9 mouse cellular contexts compared by ENCODE assay signal in the genomic region with DNA sequence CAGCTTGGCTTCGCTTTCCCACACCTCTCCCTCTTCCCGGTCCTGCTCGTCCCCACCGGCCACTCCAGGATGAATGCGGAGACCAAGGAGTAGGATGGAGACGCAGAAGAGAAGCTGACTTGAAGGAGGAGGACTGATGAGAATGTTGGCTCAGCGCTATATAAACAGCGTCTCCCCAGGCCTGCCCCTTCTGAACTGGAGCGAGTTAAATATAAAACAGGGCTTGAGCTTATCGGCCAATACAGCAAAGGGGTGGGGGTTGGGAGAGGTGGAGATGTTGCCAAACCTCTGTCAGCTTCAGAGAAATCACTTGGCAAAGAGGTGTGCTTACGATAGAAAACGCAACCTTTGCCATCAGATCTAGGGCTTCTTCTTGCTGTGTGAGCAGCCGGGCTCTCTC. TPM values are rescaled to one million over a fixed set of nuclear protein-coding genes. Genes with fewer than 3 reads are reported as not detected.
DNase-seq lines count a peak whose midpoint lies in the region; ATAC-seq and TF ChIP-seq lines count a peak whose summit lies in the region.
"Had no signal": no experiment of that assay in that cellular context is flagged by ENCODE, and none has a peak within 500 bp of the region (broad histone marks: within the 10 kb centered on the region; RNA-seq: fewer than 3 reads in every experiment).

A gene (minus strand): TSS at position 135 of the 400 bp plus-strand sequence.

- DNase-seq in left cerebral cortex, adult 2 months (ENCODE audit: extremely low spot score in 1 of 2, low spot score in 2 of 2): no peak
- DNase-seq in left cerebral cortex, postnatal 14 days (ENCODE audit: low spot score in 2 of 2): no peak
- DNase-seq in hindbrain, postnatal 0 days (ENCODE audit: low spot score): peak; percentile 24
- peak; percentile 10 to 33 (median 22) for DNase-seq in liver, embryonic 14.5 days (ENCODE audit: low read depth in 3 of 3, low spot score in 3 of 3)
- no peak for DNase-seq in natural killer cell, adult 2 months (ENCODE audit: low spot score in 2 of 2)
- no peak for DNase-seq in cerebellum, adult 18-20 months

- no peak within 1 kb of the TSS for H3K27ac ChIP-seq in left cerebral cortex, adult 2 months
- no peak within 1 kb of the TSS for H3K27ac ChIP-seq in hindbrain, postnatal 0 days
- no peak within 1 kb of the TSS for H3K27ac ChIP-seq in liver, embryonic 14.5 days
- peak within 1 kb of the TSS; percentile 56; the same call in 1 of the 2 replicates for H3K27ac ChIP-seq in stomach, embryonic 16.5 days (ENCODE audit: low read length)

- no peak for TF ChIP-seq EP300 in liver, embryonic 14.5 days (IDR thresholded peaks at IDR 0.05; ENCODE audit: low read depth)

- WGBS in hindbrain, postnatal 0 days: 48% methylated on average over 13 of the region's 13 CpGs
- 46% methylated on average over 13 of the region's 13 CpGs for WGBS in liver, embryonic 14.5 days (ENCODE audit: insufficient replicate concordance)
- 15% methylated on average over 13 of the region's 13 CpGs for WGBS in stomach, embryonic 16.5 days

- peak within 1 kb of the TSS; percentile 52 for H3K4me2 ChIP-seq in hindbrain, postnatal 0 days (ENCODE audit: low read depth, low read length)
- peak within 1 kb of the TSS; percentile 36 for H3K4me2 ChIP-seq in liver, embryonic 14.5 days (ENCODE audit: low read depth)
- H3K4me2 ChIP-seq in stomach, embryonic 16.5 days (ENCODE audit: low read depth, low read length): peak within 1 kb of the TSS; percentile 51

- H3K27me3 ChIP-seq in hindbrain, postnatal 0 days (ENCODE audit: insufficient read depth, low read length): no peaks in the 10 kb centered on the region
- no peaks in the 10 kb centered on the region for H3K27me3 ChIP-seq in liver, embryonic 14.5 days (ENCODE audit: control insufficient read depth, insufficient read depth, low read length)
- no peaks in the 10 kb centered on the region for H3K27me3 ChIP-seq in stomach, embryonic 16.5 days (ENCODE audit: control insufficient read depth, insufficient read depth, low read length)

- peak within 1 kb of the TSS; percentile 31 for H3K4me3 ChIP-seq in left cerebral cortex, adult 2 months
- H3K4me3 ChIP-seq in hindbrain, postnatal 0 days (ENCODE audit: low read length): peak within 1 kb of the TSS; percentile 21
- H3K4me3 ChIP-seq in liver, embryonic 14.5 days (ENCODE audit: insufficient read depth in 1 of 2, low read depth in 2 of 2, low read length in 2 of 2): peak within 1 kb of the TSS; percentile 24 to 54
- peak within 1 kb of the TSS; percentile 44 for H3K4me3 ChIP-seq in stomach, embryonic 16.5 days (replicated peaks; ENCODE audit: low read length)

- TF ChIP-seq CTCF in left cerebral cortex, adult 2 months (IDR thresholded peaks at IDR 0.05): no peak
- TF ChIP-seq CTCF in hindbrain, postnatal 0 days (IDR thresholded peaks at IDR 0.05; ENCODE audit: low read depth): no peak
- no peak for TF ChIP-seq CTCF in liver, embryonic 14.5 days (IDR thresholded peaks at IDR 0.05; ENCODE audit: low read depth)

- intact Hi-C loops in left cerebral cortex, adult 2 months (cut with DNase I): no loop called here
- intact Hi-C loops in left cerebral cortex, postnatal 14 days (cut with DNase I): no loop called here

- no peaks in the 10 kb centered on the region for H3K36me3 ChIP-seq in hindbrain, postnatal 0 days (ENCODE audit: insufficient read depth, low read length)
- no peaks in the 10 kb centered on the region for H3K36me3 ChIP-seq in liver, embryonic 14.5 days (replicated peaks; ENCODE audit: control insufficient read depth, insufficient read depth, low read depth)
- H3K36me3 ChIP-seq in stomach, embryonic 16.5 days (ENCODE audit: control insufficient read depth, insufficient read depth, low read length): no peaks in the 10 kb centered on the region

- peak; percentile 68 for ATAC-seq in common myeloid progenitor, adult 5-6 weeks (replicated peaks; ENCODE audit: low read depth, poor library complexity, severe bottlenecking)
- ATAC-seq in hindbrain, postnatal 0 days: no peak
- ATAC-seq in liver, embryonic 14.5 days (ENCODE audit: insufficient read depth): peak; percentile 39; the same call in 1 of the 2 replicates
- peak; percentile 78 for ATAC-seq in stomach, embryonic 16.5 days (ENCODE audit: insufficient read depth, low FRiP score)

- H3K9me3 ChIP-seq in hindbrain, postnatal 0 days (ENCODE audit: low read length): no peaks in the 10 kb centered on the region
- no peaks in the 10 kb centered on the region for H3K9me3 ChIP-seq in liver, embryonic 14.5 days (ENCODE audit: control insufficient read depth, low read length)
- no peaks in the 10 kb centered on the region for H3K9me3 ChIP-seq in stomach, embryonic 16.5 days (replicated peaks; ENCODE audit: control insufficient read depth, low read length)

- no peaks in the 10 kb centered on the region for H3K4me1 ChIP-seq in hindbrain, postnatal 0 days (ENCODE audit: insufficient read depth, low read length)
- peaks cover 0 to 2% of the 10 kb centered on the region in 2 experiments; a peak in 1 of 4 replicates for H3K4me1 ChIP-seq in liver, embryonic 14.5 days (replicated peaks; ENCODE audit: control insufficient read depth in 2 of 2, insufficient read depth in 2 of 2, low read length in 1 of 2)
- H3K4me1 ChIP-seq in stomach, embryonic 16.5 days (ENCODE audit: control insufficient read depth, insufficient read depth, low read length): peaks cover 8% of the 10 kb centered on the region

- no peak within 1 kb of the TSS for H3K9ac ChIP-seq in hindbrain, postnatal 0 days (replicated peaks; ENCODE audit: low read length)
- no peak within 1 kb of the TSS for H3K9ac ChIP-seq in liver, embryonic 14.5 days (replicated peaks)
- H3K9ac ChIP-seq in stomach, embryonic 16.5 days (ENCODE audit: low read length): peak within 1 kb of the TSS; percentile 42; the same call in 1 of the 2 replicates

RNA-seq across cellular contexts. Expression of the gene that starts here (rescaled TPM):
- total RNA-seq in left cerebral cortex, adult 2 months (2021): 1 to 10 TPM; 1.7 to 2.0 TPM
- 1 to 10 TPM; 1.8 to 2.0 TPM for total RNA-seq in left cerebral cortex, postnatal 14 days (2021)
- total RNA-seq in common myeloid progenitor, adult 5-6 weeks (2017): not detected in 2 replicates
- total RNA-seq in hindbrain, postnatal 0 days (2014; rRNA removed): 1.5 and 7.7 TPM in 2 replicates
- 2.5 and 3.0 TPM in 2 replicates for polyA plus RNA-seq in hindbrain, postnatal 0 days (2015; fragmentation: Nextera tagmentation; extraction: Ambion mirVana)
- 1.9 and 2.5 TPM in 2 replicates for polyA plus RNA-seq in liver, embryonic 14.5 days (2012; rRNA removed)
- 2.7 and 4.3 TPM in 2 replicates for polyA plus RNA-seq in liver, embryonic 14.5 days (2014; fragmentation: Nextera tagmentation; extraction: Ambion mirVana)
- 18.3 and 19.9 TPM in 2 replicates for polyA plus RNA-seq in stomach, embryonic 16.5 days (2015; fragmentation: Nextera tagmentation; extraction: Ambion mirVana)
- total RNA-seq: MEL had no signal

Comparison
In these comparisons a context has a peak if more than half of its experiments do, and no peak if none do; other contexts are left out.
1. Peak in ATAC-seq in common myeloid progenitor, adult 5-6 weeks; RNA of the gene not detected or under 1 TPM.
2. DNase-seq: peak in hindbrain, postnatal 0 days (single experiment) and liver, embryonic 14.5 days (3 of 3); none in left cerebral cortex, adult 2 months (0 of 2), left cerebral cortex, postnatal 14 days (0 of 2), natural killer cell, adult 2 months (0 of 2) and cerebellum, adult 18-20 months (0 of 2).
3. Peak in every context shown above with its lines, with median percentiles within 50 percentile points of each other: H3K4me3 ChIP-seq and H3K4me2 ChIP-seq.